Mouse (Mus musculus) megakaryocyte progenitor cell, adult 5-6 weeks (primary cell): Measurements from ENCODE around the gene Tmprss3. TPM values are rescaled to one million over a fixed set of nuclear protein-coding genes. Genes with fewer than 3 reads are reported as not detected.

Source experiments
- ATAC-seq: replicated peaks from 2 replicates; pipeline ENCODE4 v1.8.0; 2016; ENCODE audit warnings: mild to moderate bottlenecking, moderate TSS enrichment, inconsistent platforms; ENCODE audit not compliant: poor library complexity
- total RNA-seq, 2 experiments: library from RNA; stranded (forward) in 1 of 2; stranded (reverse) in 1 of 2; fragments of 157-497, 149-512 nt in 1 of 2; fragments of 200-1000 nt in 1 of 2; gene quantifications; 2 replicates each; pipeline versions ENCODE4 v1.2.3 to v1.2.4; 2015 to 2017

Gene Tmprss3
- total RNA-seq (2015) (5.6 and 7.6 TPM in 2 replicates), total RNA-seq (2017) (2.4 and 2.9 TPM in 2 replicates)

DNA sequence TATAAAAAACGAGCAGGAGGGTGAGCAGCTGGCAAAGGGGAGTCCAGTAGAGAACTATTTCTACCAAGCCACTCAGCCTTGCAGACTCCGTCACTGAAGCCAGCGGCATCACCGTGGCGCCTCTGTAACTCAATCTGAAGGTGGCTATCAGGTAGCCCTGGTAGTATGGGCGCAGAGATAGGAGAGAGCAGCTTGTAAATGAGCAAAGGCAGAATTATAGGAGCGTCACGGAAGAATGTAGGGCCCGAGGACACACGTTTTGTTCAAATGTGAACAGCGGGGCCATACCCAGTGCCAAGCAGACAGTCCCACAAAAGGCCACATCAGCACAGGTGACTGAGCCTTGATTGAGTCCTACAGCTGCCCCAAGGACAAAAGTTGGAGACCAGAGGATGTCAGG is at the start of gene Tmprss3:
Tmprss3 (minus strand) TSS at position 101 of the 400 bp plus-strand sequence.
- ATAC-seq = no peak

DNA sequence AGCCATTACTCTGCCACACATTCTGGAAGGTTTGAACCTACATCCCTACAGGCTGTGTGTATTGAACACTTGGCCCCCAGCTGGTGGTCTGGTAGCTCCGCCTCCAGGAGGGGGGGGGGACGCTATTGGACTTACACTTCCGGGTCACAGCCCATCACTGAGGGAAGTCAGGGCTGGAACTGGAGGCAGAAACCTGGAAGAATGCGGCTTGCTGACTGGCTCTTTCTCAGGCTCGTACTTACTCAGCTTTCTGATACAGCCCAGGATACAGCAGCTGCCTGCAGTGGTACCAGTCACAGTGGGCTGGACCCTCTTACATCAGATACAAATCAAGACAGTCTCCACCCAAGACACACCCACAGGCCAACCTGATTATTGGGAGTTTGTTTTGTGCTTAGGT is 48.4 kb upstream of the Tmprss3 start:
- no peak for ATAC-seq

GRCm38 (mm10) chr17:31245321-31245720 is 46.5 kb upstream of the Tmprss3 start:
- ATAC-seq = no peak

DNA sequence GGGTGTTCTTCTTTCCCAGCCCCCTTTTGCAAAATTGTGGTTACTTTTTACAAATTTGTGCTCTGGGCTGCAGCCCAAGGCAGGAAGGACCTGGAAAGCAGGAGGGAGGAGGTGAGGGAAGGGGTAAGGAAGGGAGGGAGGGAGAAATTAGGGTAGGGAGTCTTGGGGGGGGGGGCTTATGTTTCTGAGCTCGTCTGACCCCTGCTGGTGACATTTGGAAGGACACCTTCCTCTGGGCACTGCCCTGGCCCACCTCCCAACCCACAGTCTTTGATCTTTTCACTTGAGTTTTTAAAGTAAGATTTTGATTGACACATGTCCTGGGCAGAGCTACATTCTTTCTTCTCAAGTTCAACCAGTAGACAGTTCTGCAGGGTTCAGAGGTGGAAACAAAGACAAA is 44.0 kb upstream of the Tmprss3 start:
- ATAC-seq = no peak

DNA sequence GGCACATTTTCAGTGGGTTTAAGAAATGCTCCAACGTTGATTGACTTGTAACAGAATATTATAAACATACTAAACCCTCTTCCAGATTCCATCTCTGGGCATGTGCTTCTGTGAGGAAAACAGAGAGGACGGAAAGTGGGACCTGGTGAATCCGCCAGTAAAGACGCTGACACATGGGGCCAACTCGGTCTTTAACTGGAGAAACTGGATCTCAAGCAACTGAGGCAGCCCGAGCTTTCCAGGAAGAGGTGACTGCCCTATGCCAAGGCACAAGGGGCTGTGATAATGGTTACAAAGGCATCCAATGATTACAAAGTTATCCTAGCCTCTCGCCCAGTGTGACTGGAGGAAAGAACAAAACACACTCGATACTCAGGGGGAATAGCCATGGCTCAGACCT is 42.4 kb upstream of the Tmprss3 start:
- ATAC-seq = no peak

DNA sequence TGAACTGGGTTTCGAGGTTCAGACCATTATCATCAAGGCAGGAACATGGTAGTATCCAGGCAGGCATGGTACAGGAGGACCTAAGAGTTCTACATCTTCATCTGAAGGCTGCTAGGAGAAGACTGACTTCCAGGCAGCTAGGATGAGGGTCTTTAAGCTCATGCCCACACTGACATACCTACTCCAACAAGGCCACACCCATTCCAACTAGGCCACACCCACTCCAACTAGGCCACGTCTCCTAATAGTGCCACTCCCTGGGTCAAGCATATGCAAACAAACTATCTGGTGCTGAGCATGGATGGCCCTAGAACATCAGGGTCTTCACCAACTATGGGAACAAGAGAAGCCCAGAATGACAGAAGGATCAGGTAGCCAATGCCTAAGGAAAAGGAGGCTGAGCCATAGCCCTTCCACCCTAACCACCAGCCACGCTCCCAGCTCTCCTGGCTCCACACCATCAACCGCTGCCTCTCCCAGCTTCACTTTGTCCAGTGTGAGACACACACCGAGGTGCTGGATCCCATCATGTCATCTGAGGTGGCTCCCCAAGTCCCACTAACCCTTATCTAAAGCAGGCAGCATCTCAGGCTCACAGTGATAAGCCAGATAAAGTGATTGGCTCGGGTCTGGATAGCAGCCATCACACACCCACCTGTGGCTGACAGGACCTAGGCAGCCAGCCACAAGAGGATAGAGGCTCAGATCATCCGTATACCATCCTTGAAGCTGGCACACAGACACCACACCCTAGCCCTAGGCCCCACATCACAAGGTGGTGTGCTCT is 39.6 kb upstream of the Tmprss3 start:
- ATAC-seq = peak; percentile 83

DNA sequence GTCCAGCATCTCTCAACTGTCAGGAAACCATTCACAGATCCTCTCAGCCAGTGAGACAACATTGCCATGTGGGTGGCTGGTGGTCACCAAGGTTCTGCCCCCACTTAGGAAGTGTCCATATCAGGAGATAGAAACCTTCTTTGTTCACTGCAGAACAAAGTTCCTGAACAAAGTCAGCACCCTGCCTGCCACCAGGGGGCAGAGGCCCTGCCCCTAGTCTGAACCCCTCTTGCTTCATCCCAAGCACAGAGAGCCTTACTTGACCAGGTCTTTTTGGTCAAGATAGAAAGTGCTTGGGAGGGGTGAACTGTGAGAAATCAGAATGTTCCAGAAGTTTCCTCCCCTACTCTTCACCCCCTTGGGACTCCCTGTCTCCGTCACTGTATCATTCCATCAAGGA is 37.1 kb upstream of the Tmprss3 start:
- no peak for ATAC-seq

DNA sequence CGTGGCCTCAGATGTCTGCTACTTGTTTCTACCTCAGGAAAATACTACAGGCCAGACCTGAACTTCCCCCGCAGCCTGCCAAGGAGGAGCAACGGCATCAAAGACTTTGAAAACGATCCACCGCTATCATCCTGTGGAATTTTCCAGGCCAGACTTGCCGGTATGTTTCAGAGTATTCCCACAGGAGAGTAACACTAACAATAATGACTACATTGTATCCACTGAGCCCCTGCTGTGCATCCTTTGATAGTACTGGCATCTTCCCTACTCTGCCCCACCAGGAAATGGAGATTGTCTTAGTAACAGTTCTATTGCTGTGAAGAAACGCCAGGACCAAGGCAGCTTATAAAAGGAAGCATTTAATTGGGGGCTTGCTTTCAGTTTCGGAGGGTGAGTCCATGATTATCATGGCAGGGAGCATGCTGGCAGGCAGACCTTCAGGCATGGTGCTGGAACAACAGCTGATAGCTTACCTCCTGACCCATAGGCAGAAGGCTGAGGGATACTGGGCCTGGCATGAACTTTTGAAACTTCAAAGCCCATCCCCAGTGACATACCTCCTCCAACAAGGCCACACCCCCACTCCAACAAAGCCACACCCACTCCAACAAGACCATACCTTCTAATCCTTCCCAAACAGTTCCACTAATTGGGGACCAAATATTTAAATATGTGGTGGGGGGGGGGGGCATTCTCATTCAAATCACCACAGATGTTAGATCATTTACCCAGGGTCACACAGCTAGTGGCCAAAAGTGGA is 33.7 kb upstream of the Tmprss3 start:
- no peak for ATAC-seq

DNA sequence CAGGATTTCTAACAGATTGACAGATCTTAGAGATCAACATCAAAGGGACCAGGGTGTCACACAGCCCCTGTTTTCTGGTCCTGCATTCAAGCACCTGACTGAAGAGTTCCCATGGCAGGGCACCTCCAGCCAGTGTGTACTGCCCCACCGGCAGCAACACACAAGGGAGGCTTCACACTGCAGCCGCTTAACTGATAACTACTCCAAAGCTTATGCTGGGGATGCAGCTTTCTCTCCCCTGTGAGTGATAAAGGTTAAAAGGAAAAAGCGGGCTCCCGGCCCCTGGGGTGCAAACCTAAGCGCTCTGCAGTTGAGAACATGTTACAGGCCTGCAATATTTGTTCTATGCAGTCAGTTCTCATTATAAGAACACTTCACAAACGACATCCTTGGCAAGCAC is 33.0 kb upstream of the Tmprss3 start:
- ATAC-seq = no peak

DNA sequence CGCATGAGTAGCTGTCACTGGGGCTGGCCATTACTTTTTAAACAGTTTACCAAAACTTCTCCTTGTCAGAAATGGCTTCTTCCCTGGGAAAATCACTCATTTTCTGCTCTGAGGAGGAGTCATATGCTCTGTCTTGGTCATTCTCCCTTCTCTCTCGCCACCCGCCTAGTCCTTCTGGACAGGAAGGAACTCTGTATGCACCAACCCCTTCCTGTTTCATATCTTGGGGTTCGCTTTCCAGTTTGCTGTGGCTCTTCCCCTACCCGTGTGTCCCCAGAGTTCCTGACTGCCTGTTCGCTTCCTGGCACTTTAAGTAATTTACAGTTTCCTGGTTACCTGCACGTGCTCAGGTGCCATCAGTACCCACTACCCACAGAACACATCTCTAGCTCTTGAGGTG is 28.2 kb upstream of the Tmprss3 start:
- ATAC-seq = 0 out of 2 replicates have a peak, but pooled peaks have one; percentile 29

DNA sequence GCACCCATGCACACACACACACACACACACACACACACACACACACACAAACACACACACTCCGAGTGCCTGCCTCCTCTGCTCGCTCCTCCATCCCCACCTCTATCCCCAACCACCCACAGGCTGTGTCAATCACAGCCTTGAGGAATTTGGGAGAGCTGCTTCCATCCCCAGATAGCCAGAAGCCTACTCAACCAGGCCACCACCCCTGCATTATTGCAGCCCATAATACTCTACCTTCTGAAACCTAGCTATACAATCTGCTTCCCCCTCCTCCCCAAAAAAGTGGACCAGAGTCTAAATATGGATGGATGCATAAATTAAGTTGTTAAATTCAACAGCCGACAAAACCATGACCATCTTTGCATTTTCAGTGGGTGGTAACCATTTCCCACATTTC is 27.6 kb upstream of the Tmprss3 start:
- ATAC-seq = no peak

DNA sequence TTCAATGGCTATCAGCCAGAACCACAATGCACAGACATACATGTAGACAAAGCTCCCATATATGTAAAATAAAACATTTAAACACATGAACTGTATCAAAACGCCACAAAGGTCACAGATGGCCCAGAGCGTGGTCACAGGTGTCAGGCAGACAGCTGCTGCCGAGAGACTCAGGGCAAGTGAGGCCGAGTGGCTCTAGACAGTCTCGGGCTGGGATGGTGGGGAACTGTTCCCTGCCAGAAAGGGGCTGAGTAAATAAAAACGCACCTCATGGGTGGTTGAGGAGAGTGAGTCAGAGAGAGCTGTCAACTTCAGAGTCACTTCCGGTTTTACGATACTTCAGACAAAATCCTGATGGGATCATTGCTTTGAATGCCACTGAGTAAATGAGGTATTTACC is 25.8 kb upstream of the Tmprss3 start:
- no peak for ATAC-seq

DNA sequence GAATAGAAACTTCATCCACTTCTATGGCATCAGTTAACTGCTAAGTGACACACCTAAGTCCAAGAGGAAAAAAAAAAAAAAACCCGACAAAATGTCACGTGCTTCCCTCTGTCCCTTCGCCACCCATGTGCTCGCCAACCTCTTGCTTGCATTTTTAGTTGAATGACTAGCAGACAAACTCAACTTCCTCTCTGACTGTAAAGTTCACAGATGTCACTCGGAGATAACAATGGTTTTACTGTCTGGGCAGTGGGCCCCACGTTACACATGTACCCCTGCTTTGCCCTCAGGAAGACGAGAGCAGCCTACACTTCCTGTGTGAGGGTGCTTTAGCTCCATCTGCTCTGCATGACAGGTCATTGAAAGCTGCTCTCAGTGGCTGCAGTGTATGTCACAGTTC is 25.1 kb upstream of the Tmprss3 start:
- peak; percentile 83 for ATAC-seq

GRCm38 (mm10) chr17:31222810-31223310 is 24.1 kb upstream of the Tmprss3 start:
- ATAC-seq = no peak

DNA sequence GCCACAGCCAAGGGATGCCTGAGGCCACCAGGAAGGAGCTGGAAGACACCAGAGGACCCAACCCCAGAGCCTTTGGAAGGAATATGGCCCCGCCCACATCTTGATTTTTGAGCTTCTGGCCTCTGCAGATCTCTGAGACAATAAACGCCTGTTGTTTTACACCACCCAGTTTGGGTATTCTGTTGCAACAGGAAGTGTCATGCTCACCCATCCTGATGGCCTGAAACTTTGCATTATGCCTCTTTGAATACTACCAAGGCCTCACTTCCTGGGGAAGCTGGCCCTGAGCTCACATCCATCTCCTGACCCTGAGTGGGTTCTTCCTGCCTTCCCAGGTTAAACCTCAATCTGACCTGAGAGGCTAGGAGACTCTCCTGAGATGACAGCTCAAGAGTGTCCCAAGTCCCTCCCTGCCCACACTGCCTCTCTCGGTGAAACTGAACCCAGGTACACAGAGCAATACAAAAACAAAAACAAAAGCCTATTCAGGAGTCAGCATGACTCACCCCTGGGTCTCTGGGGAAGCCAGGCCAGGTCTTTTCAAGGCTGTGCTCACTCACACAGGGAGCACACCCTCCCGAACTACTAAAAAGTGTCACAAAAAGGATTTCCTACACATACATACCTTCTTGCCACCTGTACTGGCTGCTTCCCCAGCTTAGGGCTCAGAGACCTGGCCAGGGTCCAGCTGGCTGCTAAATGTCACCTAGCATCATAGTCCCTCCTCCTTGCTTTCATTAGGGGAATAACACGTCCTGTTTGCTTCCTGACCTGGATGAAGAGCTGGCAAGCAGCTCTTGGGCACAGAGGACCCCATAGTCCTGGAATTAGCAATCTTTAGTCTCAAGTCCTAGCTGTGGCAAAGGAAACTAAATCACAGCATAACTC is 17.5 kb upstream of the Tmprss3 start:
- ATAC-seq = peak; percentile 77

DNA sequence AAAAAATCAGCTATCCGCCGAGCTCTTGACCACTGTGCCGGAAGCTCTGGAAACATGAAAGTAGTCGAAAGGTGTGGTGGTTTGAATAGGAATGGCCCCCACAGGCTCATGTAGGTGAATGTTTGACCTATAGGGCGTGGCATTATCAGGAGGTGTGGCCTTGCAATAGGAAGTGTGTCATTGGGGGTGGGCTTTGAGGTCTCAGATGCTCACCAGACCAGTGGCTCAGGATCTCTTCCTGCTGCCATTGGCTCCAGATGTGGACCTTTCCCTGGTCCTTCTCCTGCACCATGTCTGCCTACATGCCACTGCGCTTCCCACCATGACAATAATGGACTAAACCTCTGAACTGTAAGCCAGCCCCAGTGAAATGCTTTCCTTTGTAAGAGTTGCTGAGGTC is 13.1 kb upstream of the Tmprss3 start:
- no peak for ATAC-seq

DNA sequence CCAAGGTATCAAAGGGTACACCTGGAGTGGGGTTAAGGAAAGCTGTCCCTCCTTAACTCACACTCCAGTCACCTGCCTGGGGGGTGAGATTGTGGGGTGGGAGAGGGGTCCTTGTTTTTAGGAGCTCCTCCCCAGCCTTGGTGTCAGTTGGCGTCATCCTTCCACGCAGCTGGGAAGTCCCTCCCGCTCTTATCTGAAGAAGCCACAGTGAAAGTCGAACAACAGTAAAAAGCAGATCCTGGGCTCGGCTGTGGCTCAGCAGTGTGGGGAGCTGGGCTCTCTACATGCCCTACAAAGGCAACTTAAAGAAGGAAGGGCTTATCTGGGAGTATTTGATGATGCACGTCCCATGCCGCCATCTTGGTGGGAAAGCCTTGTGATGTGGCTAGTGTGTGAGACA is 11.5 kb upstream of the Tmprss3 start:
- ATAC-seq = peak; percentile 75

GRCm38 (mm10) chr17:31209376-31209930 is 10.7 kb upstream of the Tmprss3 start:
- ATAC-seq = no peak

GRCm38 (mm10) chr17:31208654-31209053 is 9.9 kb upstream of the Tmprss3 start:
- no peak for ATAC-seq

DNA sequence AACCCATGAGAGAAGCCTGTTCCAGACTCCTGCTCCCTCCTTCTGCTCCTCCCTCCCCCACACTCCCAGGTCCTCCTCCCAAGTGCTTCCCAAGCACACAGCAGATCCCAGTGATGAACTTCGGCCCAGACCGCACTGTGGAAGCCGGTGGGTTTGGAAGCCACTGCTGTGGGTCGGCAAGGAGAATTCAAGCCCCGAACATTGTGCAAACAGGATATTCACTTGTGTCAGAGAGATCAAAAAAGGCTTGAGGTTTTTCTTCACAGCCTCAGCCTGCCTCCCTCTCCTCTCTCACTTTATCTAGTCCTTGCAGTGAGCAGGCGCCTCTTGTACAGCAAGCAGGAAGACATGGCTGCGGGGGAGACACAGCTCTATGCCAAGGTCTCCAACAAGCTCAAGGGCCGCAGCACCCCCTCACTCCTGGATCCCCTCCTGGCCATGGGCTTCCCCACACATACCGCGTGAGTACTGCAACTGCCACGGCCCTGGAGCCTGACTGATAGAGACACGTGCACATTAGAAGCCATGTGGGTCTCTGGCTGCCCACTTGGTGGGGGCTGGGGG is 9.1 kb upstream of the Tmprss3 start, which contains the start of gene Ubash3a:
Ubash3a (plus strand) TSS at position 103 of the 564 bp plus-strand sequence.
- ATAC-seq = peak; percentile 71
